In genomic region chr15:100468295-100469188, GRCm38 (mm10) we compare ENCODE assay signal across 8 mouse cellular contexts. TPM values are rescaled to one million over a fixed set of nuclear protein-coding genes. Genes with fewer than 3 reads are reported as not detected.
A peak's percentile ranks its signal among the peaks of the same experiment; 100 is the strongest.
DNase-seq lines count a peak whose midpoint lies in the region; ATAC-seq and TF ChIP-seq lines count a peak whose summit lies in the region.

Gene Letmd1 (plus strand): TSS chr15:100469023.

- peak; percentile 93 for DNase-seq in CD4-positive, CD25-positive, alpha-beta regulatory T cell, adult 2 months (ENCODE audit: low read depth, low spot score)
- peak; percentile 90 for DNase-seq in kidney, postnatal 0 days (ENCODE audit: low spot score)
- peak; percentile 65 for DNase-seq in liver, adult 2 months (ENCODE audit: extremely low read depth, low read depth, low spot score)
- peak; percentile 86 to 89 for DNase-seq in spleen, postnatal 36 days (ENCODE audit: low spot score in 2 of 2)

- peak within 1 kb of the TSS; percentile 94 for H3K4me2 ChIP-seq in heart, embryonic 12.5 days
- peak within 1 kb of the TSS; percentile 65 for H3K4me2 ChIP-seq in kidney, postnatal 0 days (ENCODE audit: low read length)

- no peaks in the 10 kb centered on the region for H3K4me1 ChIP-seq in brown adipose tissue, adult 24 weeks (ENCODE audit: control insufficient read depth, insufficient read depth, insufficient read length, low read length)
- H3K4me1 ChIP-seq in heart, embryonic 12.5 days (replicated peaks), result peaks cover 19% of the 10 kb centered on the region
- H3K4me1 ChIP-seq in kidney, postnatal 0 days (replicated peaks; ENCODE audit: insufficient read depth, low read length), result peaks cover 12% of the 10 kb centered on the region; the same call in 1 of the 2 replicates
- peaks cover 21% of the 10 kb centered on the region for H3K4me1 ChIP-seq in liver, adult 2 months (ENCODE audit: control insufficient read depth, insufficient read depth, low read length)

- H3K9ac ChIP-seq in heart, embryonic 12.5 days, result peak within 1 kb of the TSS; percentile 90
- H3K9ac ChIP-seq in kidney, postnatal 0 days (ENCODE audit: low read depth, low read length), result peak within 1 kb of the TSS; percentile 74
- peak within 1 kb of the TSS; percentile 91 for H3K9ac ChIP-seq in liver, adult 2 months (ENCODE audit: low read depth, low read length)

- peak; percentile 75 for TF ChIP-seq CTCF in kidney, postnatal 0 days (IDR thresholded peaks at IDR 0.05; ENCODE audit: low read depth)
- TF ChIP-seq CTCF in liver, adult 2 months (IDR thresholded peaks at IDR 0.05; ENCODE audit: low read depth, low read length), result peak; percentile 77

- no peaks in the 10 kb centered on the region for H3K79me2 ChIP-seq in liver, adult 2 months (ENCODE audit: control insufficient read depth, insufficient read depth, low read length)

- peak within 1 kb of the TSS; percentile 88 for H3K27ac ChIP-seq in brown adipose tissue, adult 24 weeks (replicated peaks; ENCODE audit: low read depth, low read length)
- peak within 1 kb of the TSS; percentile 80 for H3K27ac ChIP-seq in heart, embryonic 12.5 days (ENCODE audit: poor library complexity, severe bottlenecking)
- H3K27ac ChIP-seq in kidney, postnatal 0 days, result peak within 1 kb of the TSS; percentile 89
- peak within 1 kb of the TSS; percentile 90 for H3K27ac ChIP-seq in liver, adult 2 months (replicated peaks; ENCODE audit: insufficient read depth, low read depth, low read length)

- peak; percentile 69 for ATAC-seq in erythroid progenitor cell, adult 5-6 weeks (replicated peaks; ENCODE audit: low FRiP score, poor library complexity, severe bottlenecking)
- peak; percentile 91 for ATAC-seq in heart, embryonic 12.5 days (ENCODE audit: insufficient number of reproducible peaks, low FRiP score)
- ATAC-seq in kidney, postnatal 0 days (replicated peaks; ENCODE audit: low FRiP score, low read depth), result peak; percentile 90
- peak; percentile 52 for ATAC-seq in monocyte, adult 5-6 weeks (replicated peaks; ENCODE audit: insufficient number of reproducible peaks, low FRiP score, low TSS enrichment, poor library complexity, severe bottlenecking)

- no peaks in the 10 kb centered on the region for H3K27me3 ChIP-seq in heart, embryonic 12.5 days (replicated peaks)
- H3K27me3 ChIP-seq in kidney, postnatal 0 days (ENCODE audit: insufficient read depth, low read length), result no peaks in the 10 kb centered on the region
- no peaks in the 10 kb centered on the region for H3K27me3 ChIP-seq in liver, adult 2 months (ENCODE audit: control insufficient read depth, insufficient read depth, low read length)

- H3K9me3 ChIP-seq in heart, embryonic 12.5 days (replicated peaks), result no peaks in the 10 kb centered on the region
- no peaks in the 10 kb centered on the region for H3K9me3 ChIP-seq in kidney, postnatal 0 days (replicated peaks; ENCODE audit: low read length)

- peaks cover 22% of the 10 kb centered on the region for H3K36me3 ChIP-seq in heart, embryonic 12.5 days
- peaks cover 7% of the 10 kb centered on the region; the same call in 1 of the 2 replicates for H3K36me3 ChIP-seq in kidney, postnatal 0 days (ENCODE audit: insufficient read depth, low read length)
- peaks cover 2% of the 10 kb centered on the region; the same call in 1 of the 2 replicates for H3K36me3 ChIP-seq in liver, adult 2 months (ENCODE audit: control insufficient read depth, insufficient read depth, low read length)

- H3K4me3 ChIP-seq in brown adipose tissue, adult 24 weeks (ENCODE audit: insufficient read depth, low read depth, low read length), result peak within 1 kb of the TSS; percentile 87
- H3K4me3 ChIP-seq in heart, embryonic 12.5 days, result peak within 1 kb of the TSS; percentile 80
- H3K4me3 ChIP-seq in kidney, postnatal 0 days (replicated peaks; ENCODE audit: low read depth, low read length), result peak within 1 kb of the TSS; percentile 85
- peak within 1 kb of the TSS; percentile 88 for H3K4me3 ChIP-seq in liver, adult 2 months (ENCODE audit: insufficient read depth, low read depth, low read length)

- TF ChIP-seq POLR2A in liver, adult 2 months (IDR thresholded peaks at IDR 0.05; ENCODE audit: extremely low read depth, insufficient read depth, low read length), result peak; percentile 30; the same call in 1 of the 2 replicates

- 2% methylated on average over 83 of the region's 84 CpGs for WGBS in heart, embryonic 12.5 days
- 2% methylated on average over 76 of the region's 84 CpGs for WGBS in kidney, postnatal 0 days
- 1% methylated on average over 84 of the region's 84 CpGs for WGBS in liver, adult 2 months

RNA-seq across cellular contexts. Expression of gene Letmd1, which starts in this region (rescaled TPM):
- 589 and 634 TPM in 2 replicates for polyA plus RNA-seq in brown adipose tissue, adult 24 weeks (2012; ENCODE audit: insufficient read depth, insufficient read length, missing spikeins)
- 4.3 and 8.8 TPM in 2 replicates for total RNA-seq in erythroid progenitor cell, adult 5-6 weeks (2015; ENCODE audit: low replicate concordance)
- total RNA-seq in erythroid progenitor cell, adult 5-6 weeks (2017; ENCODE audit: low replicate concordance), result 4.4 and 4.5 TPM in 2 replicates
- 17.7 and 19.4 TPM in 2 replicates for polyA plus RNA-seq in heart, embryonic 12.5 days (2016; fragmentation: Nextera tagmentation; extraction: Ambion mirVana)
- 21.3 and 22.4 TPM in 2 replicates for polyA plus RNA-seq in kidney, postnatal 0 days (2015; fragmentation: Nextera tagmentation; extraction: Ambion mirVana)
- 18.7 and 21.1 TPM in 2 replicates for total RNA-seq in liver, adult 2 months (2014; rRNA removed)
- 38.7 and 39.9 TPM in 2 replicates for polyA plus RNA-seq in liver, adult 2 months (2012; rRNA removed)
- total RNA-seq in monocyte, adult 5-6 weeks (2017), result 12.8 to 20.7 TPM (median 13.0 TPM) in 3 replicates

Comparison
In these comparisons a context has a peak if more than half of its experiments do, and no peak if none do; other contexts are left out.
1. Peak in every context shown above with its lines: DNase-seq, ATAC-seq, H3K4me3 ChIP-seq and H3K27ac ChIP-seq.
2. RNA of gene Letmd1 (polyA plus RNA-seq): 589 to 634 TPM in brown adipose tissue, adult 24 weeks; 38.7 to 39.9 TPM in liver, adult 2 months, 21.3 to 22.4 TPM in kidney, postnatal 0 days and 17.7 to 19.4 TPM in heart, embryonic 12.5 days; every median in the first group is over 10 times any median in the second.